Mouse (Mus musculus): ENCODE results near the gene Alox8.

The Alox8 gene

DNA sequence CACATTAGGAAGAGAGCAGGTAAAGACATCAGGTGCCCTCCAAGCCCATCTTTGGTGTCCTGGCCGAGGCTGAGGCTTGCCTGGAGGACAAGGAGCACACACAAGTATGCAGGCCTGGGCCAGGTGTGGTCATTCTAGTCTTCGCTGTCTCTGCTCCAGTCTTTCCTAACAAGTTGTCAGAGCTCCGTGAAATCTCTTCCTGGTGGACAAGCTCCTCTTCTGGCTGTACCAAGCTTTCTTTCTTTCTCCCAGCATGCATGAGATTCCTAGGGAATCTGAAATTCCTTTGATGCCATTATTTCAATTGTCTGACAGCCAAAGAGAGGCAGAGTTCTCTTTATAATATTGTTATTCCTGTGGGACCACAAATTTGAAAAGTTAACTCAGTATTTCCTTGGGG, 18.1 kb downstream of the Alox8 start:
- DNase-seq: no peak

DNA sequence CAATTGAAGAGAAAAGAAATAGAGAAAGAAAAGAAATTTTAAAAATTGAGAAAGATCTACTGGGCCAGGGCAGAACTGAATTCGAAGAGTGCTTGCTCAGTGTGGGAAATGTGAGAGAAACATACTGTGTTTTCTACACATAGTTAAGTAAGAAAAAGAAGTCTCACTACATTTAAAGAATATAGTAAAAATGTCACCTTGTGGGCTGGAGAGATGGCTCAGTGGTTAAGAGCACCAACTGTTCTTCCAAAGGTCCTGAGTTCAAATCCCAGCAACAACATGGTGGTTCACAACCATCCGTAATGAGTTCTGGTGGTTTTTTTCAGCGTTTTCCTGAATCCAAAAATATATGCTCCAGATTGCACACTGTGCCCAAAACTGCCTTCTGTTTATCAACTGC, 19.1 kb downstream of the Alox8 start:
- DNase-seq: no peak

DNA sequence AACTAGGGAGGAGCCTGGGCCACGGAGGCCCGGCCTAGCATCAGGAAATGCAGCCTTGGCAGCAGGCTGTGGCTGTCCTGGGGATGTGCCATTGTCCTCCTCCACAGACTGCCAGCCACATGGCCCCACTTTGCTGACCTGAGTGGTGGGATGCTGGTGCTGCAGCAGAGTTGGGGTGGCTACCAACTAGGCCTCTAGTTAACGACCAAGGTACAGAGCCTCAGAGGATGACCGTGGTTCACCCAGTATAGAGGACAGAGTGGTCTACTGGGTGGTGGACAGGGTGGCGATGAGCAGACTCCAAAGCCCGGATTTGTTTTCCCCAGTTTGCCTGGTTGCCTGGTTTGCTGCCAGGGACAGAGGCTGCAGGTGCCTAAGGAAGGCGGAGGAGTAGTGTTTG, 22.9 kb downstream of the Alox8 start:
- DNase-seq: no peak

DNA sequence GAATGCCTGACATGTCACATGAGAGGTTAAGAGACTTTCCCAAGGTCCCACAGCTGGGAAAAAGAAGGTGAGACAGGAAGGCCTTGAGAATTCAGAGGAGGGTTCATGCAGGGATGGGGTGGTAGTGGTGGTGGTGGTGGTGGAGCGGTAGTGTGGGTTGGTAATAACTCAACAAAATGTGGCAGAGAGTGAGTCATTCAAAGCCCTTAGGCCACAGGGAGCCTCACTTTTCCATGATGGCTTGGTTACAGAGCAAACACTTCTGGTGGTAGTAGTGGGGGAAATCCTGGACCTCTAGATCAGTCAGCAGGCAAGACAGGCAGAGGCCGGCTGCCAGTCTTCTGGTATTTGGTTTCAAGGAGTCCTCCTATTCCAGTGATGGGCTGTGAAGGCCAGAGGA, 25.0 kb downstream of the Alox8 start:
- DNase-seq: no peak

DNA sequence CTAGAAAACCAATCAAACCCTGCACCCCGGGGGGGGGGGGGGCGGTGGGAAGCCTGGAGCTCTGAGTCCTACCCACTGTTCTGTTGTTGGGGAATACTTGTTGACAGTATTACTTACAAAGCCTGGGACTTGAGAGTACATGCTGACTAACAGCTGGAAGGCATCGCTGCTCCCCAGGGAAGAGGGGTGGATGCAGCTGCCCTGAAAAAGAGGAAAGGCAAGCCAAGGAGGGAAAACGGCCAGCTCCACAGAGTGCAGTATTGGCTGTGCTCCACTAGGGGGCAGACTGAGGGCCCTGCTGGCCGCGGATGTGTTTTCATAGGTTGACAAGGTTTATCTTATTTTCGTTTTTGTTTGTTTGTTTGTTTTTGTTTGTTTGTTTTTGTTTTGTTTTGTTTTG, 26.0 kb downstream of the Alox8 start:
- DNase-seq: peak; percentile 51 to 60

DNA sequence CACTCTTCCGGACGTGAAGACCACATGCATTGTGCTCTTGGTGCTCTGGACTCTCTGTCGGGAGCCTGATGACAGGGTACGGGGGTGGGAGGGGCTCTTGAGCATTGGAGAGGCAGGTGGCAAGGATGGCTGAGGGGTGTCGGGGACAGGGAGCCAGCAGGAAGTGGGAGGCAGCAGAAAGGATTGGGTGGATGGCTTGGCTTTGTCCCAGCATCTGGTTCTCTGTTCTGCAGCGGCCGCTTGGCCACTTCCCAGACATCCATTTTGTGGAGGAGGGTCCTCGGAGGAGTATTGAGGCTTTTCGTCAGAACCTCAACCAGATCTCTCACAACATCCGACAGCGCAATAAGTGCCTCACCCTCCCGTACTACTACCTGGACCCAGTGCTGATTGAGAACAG, 28.3 kb downstream of the Alox8 start:
- no peak for DNase-seq

DNA sequence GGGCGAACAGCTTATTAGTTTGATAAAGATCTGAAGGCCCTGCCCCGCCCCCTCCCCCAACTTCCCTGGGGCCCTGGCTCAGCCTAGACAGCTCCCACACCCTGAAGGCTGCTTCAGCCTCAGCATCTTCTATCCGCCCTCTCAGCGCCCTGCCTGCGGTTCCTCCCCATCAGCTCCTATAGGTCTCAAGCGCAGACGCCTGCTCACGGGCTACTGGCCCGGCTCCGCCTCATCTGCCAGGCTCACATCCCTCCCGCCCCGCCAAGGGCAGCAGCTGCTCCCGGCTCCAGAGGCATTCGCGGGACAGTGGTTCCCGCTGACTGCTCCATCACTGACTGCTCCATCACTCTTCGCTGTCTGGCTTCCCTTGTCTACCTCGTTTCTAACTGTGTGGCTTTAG, 40.8 kb downstream of the Alox8 start, which contains the start of gene Alox12b:
Gene Alox12b (plus strand): TSS at position 190 of the 400 bp plus-strand sequence.
- DNase-seq: no peak

DNA sequence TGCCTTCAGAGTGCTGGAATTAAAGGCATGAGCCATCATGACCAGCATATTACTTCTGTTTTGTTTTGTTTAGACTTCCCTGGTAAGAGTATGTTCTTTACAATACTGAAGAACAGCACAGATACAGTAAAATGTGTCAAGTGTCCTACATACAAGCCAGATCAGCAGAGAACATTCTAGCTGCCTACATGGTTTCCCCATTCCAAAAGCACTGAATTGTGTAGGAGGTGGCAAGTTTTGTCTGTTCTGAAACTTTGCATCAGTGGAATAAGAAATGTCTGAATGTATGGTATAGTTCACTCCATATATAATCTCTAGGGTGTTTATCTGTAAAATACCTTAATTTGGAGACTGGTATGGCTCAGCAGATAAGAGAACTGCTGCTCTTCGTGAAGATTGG, 42.3 kb downstream of the Alox8 start:
- DNase-seq: no peak

DNA sequence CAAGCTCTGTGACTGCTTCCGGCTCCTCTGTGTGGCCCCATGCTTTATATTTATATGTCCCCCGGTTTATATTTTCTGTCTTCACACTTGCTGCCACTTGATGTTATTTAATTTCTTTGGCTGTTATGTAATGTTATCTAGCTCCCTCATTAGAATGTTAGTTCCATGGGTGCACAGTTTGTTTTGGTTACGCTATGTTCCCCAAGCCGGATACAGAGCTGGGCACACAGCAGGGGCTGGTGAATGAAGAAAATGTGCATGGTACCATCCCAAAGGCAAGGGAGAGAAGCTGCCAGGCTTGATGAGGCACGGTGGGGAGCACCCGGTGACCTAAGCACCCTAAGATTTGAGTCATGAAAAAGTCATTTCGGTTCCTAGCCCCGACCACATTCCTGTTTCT, 43.8 kb downstream of the Alox8 start:
- DNase-seq: no peak

DNA sequence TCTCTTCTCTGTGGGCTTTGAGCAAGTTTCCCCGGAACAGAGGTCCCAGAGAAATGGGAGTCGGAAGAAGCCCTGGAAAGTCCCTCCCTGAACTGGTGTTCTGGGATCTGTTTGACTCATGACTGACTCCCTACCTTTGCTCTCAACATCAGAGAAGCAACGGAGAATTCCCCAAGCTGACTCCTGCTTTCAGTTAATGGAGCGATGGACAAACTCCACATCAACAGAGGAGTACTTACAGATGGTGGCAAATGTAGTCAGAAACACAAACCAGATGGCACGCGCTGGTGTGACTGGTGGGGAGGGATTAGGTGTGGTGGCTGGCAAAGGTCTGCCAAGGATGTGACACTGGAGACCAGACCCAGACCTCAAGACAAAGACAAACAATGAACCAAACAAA, 46.6 kb downstream of the Alox8 start:
- no peak for DNase-seq

DNA sequence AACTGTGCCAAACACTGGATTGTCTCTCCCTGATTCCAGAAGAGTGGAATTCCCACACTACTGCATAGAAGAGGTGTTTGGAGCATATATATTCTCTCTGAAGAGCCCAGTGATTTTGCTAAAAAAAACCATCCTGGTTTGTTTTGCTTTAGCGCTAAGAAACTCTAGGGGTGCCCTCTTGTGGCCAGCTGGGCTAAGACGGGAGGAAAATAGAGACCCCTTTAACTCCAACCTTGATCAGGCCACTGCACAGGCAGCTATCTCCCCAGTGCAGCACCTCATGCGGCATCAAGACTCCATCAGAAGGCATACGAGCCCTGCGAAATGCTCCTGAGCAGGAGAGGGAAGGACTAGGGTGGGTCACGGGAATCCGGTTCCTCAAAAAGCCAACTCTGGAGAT, 47.2 kb downstream of the Alox8 start:
- peak; percentile 78 to 81 for DNase-seq

DNA sequence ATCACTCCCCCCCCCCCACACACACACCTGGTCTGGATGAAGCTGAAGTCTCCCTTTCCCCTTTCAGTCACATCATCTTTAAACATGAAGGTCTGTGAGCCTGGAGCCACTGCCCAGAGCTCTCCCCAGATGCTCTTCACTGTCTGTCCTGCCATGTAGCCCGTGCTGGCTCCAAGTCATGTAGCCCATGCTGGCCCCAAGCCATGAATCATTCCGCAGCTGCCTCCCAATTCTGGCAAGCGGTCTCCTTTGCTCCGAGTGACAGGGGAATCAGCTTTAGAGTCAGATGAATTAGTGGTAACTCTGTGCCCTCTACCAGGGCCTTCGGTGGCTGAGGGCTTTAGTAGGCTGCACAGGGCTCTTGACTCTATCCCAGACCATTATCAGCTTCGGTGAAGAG, 47.9 kb downstream of the Alox8 start:
- no peak for DNase-seq

DNA sequence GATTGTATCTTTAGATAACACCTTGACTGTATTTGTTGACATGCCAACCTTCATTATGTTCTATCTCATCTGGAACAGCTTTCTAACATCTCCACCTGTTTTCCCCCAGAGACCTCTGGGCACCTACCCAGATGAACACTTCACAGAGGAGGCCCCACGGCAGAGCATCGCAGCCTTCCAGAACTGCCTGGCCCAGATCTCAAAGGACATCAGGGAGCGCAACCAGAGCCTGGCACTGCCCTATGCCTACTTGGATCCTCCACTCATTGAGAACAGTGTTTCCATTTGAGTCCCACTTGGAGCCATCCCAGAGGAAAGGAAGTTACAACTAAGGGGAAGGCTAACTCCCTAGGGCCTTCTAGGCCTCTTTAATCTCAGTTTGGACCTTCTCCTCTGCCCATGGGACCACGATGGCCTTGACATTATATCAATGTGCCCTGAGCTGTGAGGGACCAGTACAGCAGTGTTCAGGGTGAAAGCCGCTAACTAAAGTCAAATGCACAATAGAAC, 49.1 kb downstream of the Alox8 start:
- DNase-seq: peak; percentile 26 to 32

DNA sequence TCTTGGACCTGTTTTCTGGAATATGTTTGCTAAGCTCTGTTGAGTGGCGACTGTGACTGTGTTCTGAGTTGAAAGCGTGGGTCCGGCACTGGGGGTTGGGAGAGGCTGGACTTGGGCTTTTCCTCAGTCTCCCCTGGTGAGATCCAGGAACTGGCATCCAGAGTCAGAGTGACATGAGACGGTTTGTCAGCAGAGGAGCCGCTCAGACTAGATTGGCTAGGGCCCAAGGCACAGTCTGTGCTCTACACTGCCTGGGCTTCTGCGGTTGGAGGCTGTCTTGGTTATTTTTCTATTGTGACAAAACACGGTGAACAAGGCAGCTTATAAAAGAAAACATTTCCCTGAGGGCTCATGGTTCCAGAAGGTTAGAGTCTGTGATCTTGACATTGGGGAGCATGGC, 50.1 kb downstream of the Alox8 start:
- peak in 1 of 2 experiments; percentile 27 for DNase-seq

DNA sequence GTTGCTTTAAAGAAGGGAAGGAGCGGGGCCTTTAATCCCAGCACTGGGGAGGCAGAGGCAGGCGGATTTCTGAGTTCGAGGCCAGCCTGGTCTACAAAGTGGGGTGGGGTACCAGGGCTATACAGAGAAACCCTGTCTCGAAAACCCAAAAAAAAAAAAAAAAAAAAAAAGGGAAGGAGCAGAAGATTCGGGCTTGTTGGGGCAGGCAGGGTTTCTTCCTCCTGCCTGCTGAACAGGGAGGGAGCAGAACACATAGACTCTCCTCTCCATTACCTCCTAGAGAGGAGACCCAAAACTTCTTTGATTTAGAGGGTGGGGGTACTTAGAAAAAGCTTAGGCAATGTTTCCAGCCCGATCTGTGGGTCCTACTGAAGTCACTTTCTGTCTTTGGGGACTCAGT, 62.3 kb downstream of the Alox8 start:
- DNase-seq: no peak

DNA sequence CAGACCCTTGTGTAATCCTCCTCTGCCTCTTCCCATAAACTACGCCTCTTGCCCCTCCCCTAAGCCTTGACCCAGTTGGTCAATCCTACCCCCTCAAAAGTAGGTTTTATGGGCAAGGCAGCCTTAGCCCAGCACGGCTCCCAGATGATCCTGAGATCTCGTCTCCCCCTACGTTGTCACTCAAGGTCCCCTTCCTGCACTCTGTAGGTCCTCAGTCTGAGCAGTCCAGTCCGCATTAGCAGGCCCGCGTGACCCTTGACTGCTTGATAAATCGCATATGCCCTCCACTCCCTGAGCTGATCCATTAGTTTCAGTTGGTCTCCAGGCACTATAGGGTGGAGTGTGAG, 63.0 kb downstream of the Alox8 start:
- DNase-seq: no peak

Data from cerebellum, postnatal 36 days (tissue).